Mouse (Mus musculus): Measurements from ENCODE around the gene Elp1.

GRCm38 (mm10) chr4:56811642-56812041 is 9.5 kb upstream of the Elp1 start:
- TF ChIP-seq CTCF (IDR thresholded peaks at IDR 0.05; ENCODE audit: low read depth) (no peak), EP300 (IDR thresholded peaks at IDR 0.05; ENCODE audit: low read depth) (no peak)

Measured in heart, postnatal 0 days (tissue).